Mouse (Mus musculus) CD4-positive, CD25-positive, alpha-beta regulatory T cell, adult 4 months (primary cell): ENCODE results near the gene Krt23. TPM values are rescaled to one million over a fixed set of nuclear protein-coding genes. Genes with fewer than 3 reads are reported as not detected.

Experiments used
- ATAC-seq: one replicate; pipeline ENCODE4 v1.8.0; 2017
- polyA plus RNA-seq, 2 experiments: library from polyadenylated mRNA; unstranded; fragments of 100-300 nt; shearing (Covaris generic); gene quantifications; one replicate each; pipeline ENCODE4 v1.2.1; 2017

Krt23 gene
- not detected for polyA plus RNA-seq

GRCm38 (mm10) chr11:99492733-99493573, at the start of gene Krt23:
Krt23 (minus strand) TSS chr11:99493137.
- ATAC-seq: no peak

- no peak for ATAC-seq
These were observed 46.8 kb upstream of the Krt23 start for GRCm38 (mm10) chr11:99539721-99540120.

GRCm38 (mm10) chr11:99521288-99521860, 28.4 kb upstream of the Krt23 start, which contains the start of gene Krt39:
Krt39 (minus strand) TSS chr11:99521338.
- ATAC-seq: no peak

- no peak for ATAC-seq
These were observed 21.2 kb upstream of the Krt23 start for GRCm38 (mm10) chr11:99514098-99514497.

- no peak for ATAC-seq
These were observed 7.3 kb upstream of the Krt23 start for GRCm38 (mm10) chr11:99500095-99500805.

GRCm38 (mm10) chr11:99496460-99496859, 3.5 kb upstream of the Krt23 start:
- ATAC-seq: no peak

- no peak for ATAC-seq
These were observed 1.8 kb upstream of the Krt23 start for GRCm38 (mm10) chr11:99494741-99495140.

- no peak for ATAC-seq
These were observed 575 bp upstream of the Krt23 start for GRCm38 (mm10) chr11:99493574-99493850.

- no peak for ATAC-seq
These were observed 1.9 kb downstream of the Krt23 start for GRCm38 (mm10) chr11:99491040-99491439.

GRCm38 (mm10) chr11:99490624-99491023, 2.3 kb downstream of the Krt23 start:
- no peak for ATAC-seq

- no peak for ATAC-seq
These were observed 3.7 kb downstream of the Krt23 start for GRCm38 (mm10) chr11:99489233-99489632.

- ATAC-seq: no peak
These were observed 18.0 kb downstream of the Krt23 start for GRCm38 (mm10) chr11:99474981-99475380.

GRCm38 (mm10) chr11:99473433-99473832, 19.5 kb downstream of the Krt23 start:
- ATAC-seq: no peak

- ATAC-seq: no peak
These were observed 20.5 kb downstream of the Krt23 start for GRCm38 (mm10) chr11:99472405-99472804.

GRCm38 (mm10) chr11:99471946-99472345, 21.0 kb downstream of the Krt23 start:
- no peak for ATAC-seq

GRCm38 (mm10) chr11:99469228-99469627, 23.7 kb downstream of the Krt23 start:
- ATAC-seq: no peak

GRCm38 (mm10) chr11:99468566-99468965, 24.4 kb downstream of the Krt23 start:
- ATAC-seq: no peak

- ATAC-seq: no peak
These were observed 26.6 kb downstream of the Krt23 start for GRCm38 (mm10) chr11:99466316-99466715.

- no peak for ATAC-seq
These were observed 28.1 kb downstream of the Krt23 start for GRCm38 (mm10) chr11:99464836-99465235.

- no peak for ATAC-seq
These were observed 29.8 kb downstream of the Krt23 start for GRCm38 (mm10) chr11:99463155-99463554.

- ATAC-seq: no peak
These were observed 31.2 kb downstream of the Krt23 start for GRCm38 (mm10) chr11:99461736-99462135.

- no peak for ATAC-seq
These were observed 34.0 kb downstream of the Krt23 start for GRCm38 (mm10) chr11:99458887-99459286.

- no peak for ATAC-seq
These were observed 38.2 kb downstream of the Krt23 start for GRCm38 (mm10) chr11:99454759-99455158.

GRCm38 (mm10) chr11:99454044-99454443, 38.9 kb downstream of the Krt23 start:
- ATAC-seq: no peak
